Mouse (Mus musculus) liver, embryonic 14.5 days (tissue): ENCODE results near the gene Rpl5.

Source experiments
- CTCF ChIP-seq: IDR thresholded peaks from 2 replicates; pipeline ENCODE4 v1.5.1; 2016; ENCODE audit warnings: antibody characterized with exemption, low read depth, control low read depth
- EP300 ChIP-seq: IDR thresholded peaks from 2 replicates; pipeline ENCODE4 v1.6.1; 2016; ENCODE audit warnings: antibody characterized with exemption, low read depth

- TF ChIP-seq CTCF (peak; percentile 99), EP300 (no peak)
Measured at GRCm38 (mm10) chr5:107900206-107901013, at the start of gene Rpl5.
